In genomic region chr19:29514130-29514529, GRCm38 (mm10) we compare ENCODE assay signal across 20 mouse cellular contexts. TPM values are rescaled to one million over a fixed set of nuclear protein-coding genes. Genes with fewer than 3 reads are reported as not detected.
A peak's percentile ranks its signal among the peaks of the same experiment; 100 is the strongest.
DNase-seq lines count a peak whose midpoint lies in the region; ATAC-seq and TF ChIP-seq lines count a peak whose summit lies in the region.
"Had no signal": no experiment of that assay in that cellular context is flagged by ENCODE, and none has a peak within 500 bp of the region (broad histone marks: within the 10 kb centered on the region; RNA-seq: fewer than 3 reads in every experiment).

No protein-coding gene starts in this region.

- no peak overlapping the region for H3K4me2 ChIP-seq in liver, embryonic 11.5 days
- no peak overlapping the region for H3K4me2 ChIP-seq in liver, postnatal 0 days (ENCODE audit: low read depth, low read length)
- H3K4me2 ChIP-seq in myocyte (ENCODE audit: low read depth) = no peak overlapping the region
- H3K4me2 ChIP-seq: embryonic facial prominence, embryonic 12.5 days; forebrain, embryonic 13.5 days; forebrain, embryonic 15.5 days had no signal

- no peak overlapping the region for H3ac ChIP-seq in myocyte (ENCODE audit: control insufficient read depth, insufficient read length)

- no peaks in the 10 kb centered on the region for H3K27me3 ChIP-seq in liver, embryonic 11.5 days (replicated peaks; ENCODE audit: control insufficient read depth, insufficient read depth, low read length)
- H3K27me3 ChIP-seq in liver, postnatal 0 days (ENCODE audit: insufficient read depth, low read length) = no peaks in the 10 kb centered on the region
- no peaks in the 10 kb centered on the region for H3K27me3 ChIP-seq in MEL (ENCODE audit: control insufficient read depth in 1 of 2, insufficient read depth in 2 of 2, low read length in 2 of 2)
- H3K27me3 ChIP-seq in myocyte (ENCODE audit: control insufficient read depth, insufficient read depth, insufficient read length) = no peaks in the 10 kb centered on the region
- H3K27me3 ChIP-seq: embryonic facial prominence, embryonic 12.5 days; forebrain, embryonic 13.5 days; forebrain, embryonic 15.5 days; Patski had no signal

- H3K4me1 ChIP-seq in liver, embryonic 11.5 days (replicated peaks; ENCODE audit: control insufficient read depth, insufficient read depth, low read length) = 0 out of 2 replicates have a peak, but pooled peaks cover 2% of the 10 kb centered on the region
- H3K4me1 ChIP-seq in liver, postnatal 0 days (ENCODE audit: insufficient read depth) = no peaks in the 10 kb centered on the region
- peaks cover 0 to 5% of the 10 kb centered on the region in 2 experiments; a peak in 2 of 4 replicates for H3K4me1 ChIP-seq in MEL (ENCODE audit: control insufficient read depth in 1 of 2, insufficient read depth in 2 of 2, low read length in 2 of 2)
- H3K4me1 ChIP-seq: embryonic facial prominence, embryonic 10.5 days; embryonic facial prominence, embryonic 12.5 days; forebrain, embryonic 13.5 days; forebrain, embryonic 15.5 days had no signal

- peak; percentile 14 for DNase-seq in liver, embryonic 11.5 days (ENCODE audit: low spot score)
- DNase-seq in liver, postnatal 0 days = no peak
- no peak for DNase-seq in MEL (ENCODE audit: low read depth, low spot score)
- DNase-seq in gastrocnemius, postnatal 25 days = no peak
- DNase-seq in heart, adult 8-10 months (ENCODE audit: low spot score) = no peak
- DNase-seq: adrenal gland, adult 8-10 months; adrenal gland, postnatal 14 days; adrenal gland, postnatal 36 days; cerebellum, adult 11-12 months; cerebellum, adult 2 months; cerebellum, adult 9-10 months; cerebellum, postnatal 10 days; cerebellum, postnatal 25 days had no signal

- H3K4me3 ChIP-seq in liver, embryonic 11.5 days (ENCODE audit: low read depth, low read length) = no peak overlapping the region
- no peak overlapping the region for H3K4me3 ChIP-seq in liver, postnatal 0 days (ENCODE audit: low read depth, low read length)
- H3K4me3 ChIP-seq in MEL (ENCODE audit: control insufficient read depth in 1 of 2, insufficient read depth in 1 of 2, low read depth in 2 of 2, low read length in 2 of 2) = no peak overlapping the region
- no peak overlapping the region for H3K4me3 ChIP-seq in myocyte
- H3K4me3 ChIP-seq: embryonic facial prominence, embryonic 10.5 days; embryonic facial prominence, embryonic 12.5 days; forebrain, embryonic 13.5 days; forebrain, embryonic 15.5 days had no signal

- 89% methylated on average over 3 of the region's 3 CpGs for WGBS in liver, embryonic 11.5 days
- 88% methylated on average over 3 of the region's 3 CpGs for WGBS in liver, postnatal 0 days (ENCODE audit: insufficient replicate concordance)

- no peak for TF ChIP-seq CTCF in liver, postnatal 0 days (IDR thresholded peaks at IDR 0.05; ENCODE audit: low read depth)
- no peak; a peak in 1 of 6 replicates for TF ChIP-seq CTCF in MEL (IDR thresholded peaks at IDR 0.05 in 2 of 3, conservative IDR thresholded peaks at IDR 0.05 in 1 of 3; ENCODE audit: control insufficient read depth in 1 of 3, insufficient read depth in 1 of 3, low read depth in 2 of 3, low read length in 3 of 3, poor library complexity in 1 of 3, severe bottlenecking in 1 of 3)

- H3K9ac ChIP-seq in liver, embryonic 11.5 days (ENCODE audit: low read depth, low read length) = no peak overlapping the region
- H3K9ac ChIP-seq in liver, postnatal 0 days (replicated peaks) = no peak overlapping the region
- no peak overlapping the region for H3K9ac ChIP-seq in MEL (ENCODE audit: control insufficient read depth, low read depth, low read length, poor library complexity, severe bottlenecking)
- H3K9ac ChIP-seq: embryonic facial prominence, embryonic 12.5 days; forebrain, embryonic 13.5 days; forebrain, embryonic 15.5 days had no signal

- ATAC-seq in liver, embryonic 11.5 days (replicated peaks; ENCODE audit: low FRiP score) = no peak
- no peak for ATAC-seq in liver, postnatal 0 days
- ATAC-seq: activated CD4-positive, CD25-positive, alpha-beta regulatory T cell, adult 4 months; forebrain, embryonic 13.5 days; forebrain, embryonic 15.5 days; Patski had no signal

- TF ChIP-seq POLR2A in MEL (IDR thresholded peaks at IDR 0.05; ENCODE audit: control insufficient read depth in 1 of 2, insufficient read depth in 1 of 2, low read depth in 1 of 2, low read length in 2 of 2, poor library complexity in 1 of 2) = no peak
- TF ChIP-seq POLR2A in myocyte (IDR thresholded peaks at IDR 0.05; ENCODE audit: insufficient read length, low read depth) = no peak

- H3K79me2 ChIP-seq in MEL (ENCODE audit: control insufficient read depth, insufficient read depth, low read length, poor library complexity) (no peaks in the 10 kb centered on the region), myocyte (ENCODE audit: control insufficient read depth, insufficient read depth) (no peaks in the 10 kb centered on the region)

- TF ChIP-seq RAD21 in MEL (IDR thresholded peaks at IDR 0.05; ENCODE audit: low read depth, low read length) = no peak

- TF ChIP-seq EP300 in liver, postnatal 0 days (IDR thresholded peaks at IDR 0.05; ENCODE audit: low read depth) = no peak
- TF ChIP-seq EP300 in MEL (IDR thresholded peaks at IDR 0.05; ENCODE audit: low read depth in 1 of 2, low read length in 2 of 2) = no peak

- H3K27ac ChIP-seq in liver, embryonic 11.5 days (ENCODE audit: low read depth, low read length) = no peak overlapping the region
- no peak overlapping the region for H3K27ac ChIP-seq in liver, postnatal 0 days (ENCODE audit: low read depth)
- no peak overlapping the region for H3K27ac ChIP-seq in MEL (ENCODE audit: control insufficient read depth, low read depth, low read length)
- H3K27ac ChIP-seq: embryonic facial prominence, embryonic 10.5 days; embryonic facial prominence, embryonic 12.5 days; forebrain, embryonic 13.5 days; forebrain, embryonic 15.5 days had no signal

- H3K36me3 ChIP-seq in liver, embryonic 11.5 days (ENCODE audit: control insufficient read depth, insufficient read depth, low read length) = no peaks in the 10 kb centered on the region
- H3K36me3 ChIP-seq in liver, postnatal 0 days (replicated peaks; ENCODE audit: insufficient read depth, low read length) = peaks cover 6% of the 10 kb centered on the region; the same call in 1 of the 2 replicates
- peaks cover 0 to under 1% of the 10 kb centered on the region in 2 experiments; a peak in 2 of 4 replicates for H3K36me3 ChIP-seq in MEL (ENCODE audit: control insufficient read depth in 1 of 2, insufficient read depth in 2 of 2, low read length in 2 of 2)
- peaks cover 7% of the 10 kb centered on the region for H3K36me3 ChIP-seq in myocyte (ENCODE audit: control insufficient read depth, insufficient read depth)
- H3K36me3 ChIP-seq: forebrain, embryonic 15.5 days had no signal

- no peaks in the 10 kb centered on the region for H3K9me3 ChIP-seq in liver, embryonic 11.5 days (ENCODE audit: control insufficient read depth, low read length)
- no peaks in the 10 kb centered on the region for H3K9me3 ChIP-seq in liver, postnatal 0 days (ENCODE audit: low read length)
- no peaks in the 10 kb centered on the region for H3K9me3 ChIP-seq in MEL (replicated peaks; ENCODE audit: insufficient read depth, low read length)
- H3K9me3 ChIP-seq: embryonic facial prominence, embryonic 12.5 days; forebrain, embryonic 13.5 days; forebrain, embryonic 15.5 days had no signal

TF ChIP-seq in MEL, 35 proteins besides CTCF, POLR2A, EP300 and RAD21:
- no peak for TF ChIP-seq HCFC1 (IDR thresholded peaks at IDR 0.05; ENCODE audit: low read depth, low read length)
- 0 out of 2 replicates have a peak, but pooled peaks have one; percentile 11 for TF ChIP-seq ZKSCAN1 (IDR thresholded peaks at IDR 0.05; ENCODE audit: low read depth, low read length)
- peak; percentile 23; the same call in 1 of the 2 replicates for TF ChIP-seq KAT2A (conservative IDR thresholded peaks at IDR 0.05; ENCODE audit: low read depth, low read length)
- TF ChIP-seq ZC3H11A (IDR thresholded peaks at IDR 0.05; ENCODE audit: low read depth, low read length) = 0 out of 2 replicates have a peak, but pooled peaks have one; percentile 10

TF ChIP-seq in myocyte, 11 proteins besides CTCF, POLR2A, EP300 and RAD21:
- no peak for TF ChIP-seq MAX (IDR thresholded peaks at IDR 0.05; ENCODE audit: low read depth)
- no peak for TF ChIP-seq TCF12 (IDR thresholded peaks at IDR 0.05; ENCODE audit: insufficient read depth, poor library complexity, severe bottlenecking)
- TF ChIP-seq MYOD1 (IDR thresholded peaks at IDR 0.05; ENCODE audit: control insufficient read depth in 1 of 3, insufficient read length in 2 of 3, low read depth in 2 of 3) = no peak
- peak; percentile 73 for TF ChIP-seq POLR2AphosphoS2 (IDR thresholded peaks at IDR 0.05; ENCODE audit: insufficient read length, low read depth)

RNA-seq across cellular contexts. Expression of gene Ric1, which starts 8.0 kb away (rescaled TPM):
- polyA plus RNA-seq in liver, embryonic 11.5 days (2014; fragmentation: Nextera tagmentation; extraction: Ambion mirVana) = 7.6 and 8.0 TPM in 2 replicates
- 7.8 and 7.9 TPM in 2 replicates for polyA plus RNA-seq in liver, postnatal 0 days (2015; fragmentation: Nextera tagmentation; extraction: Ambion mirVana)
- total RNA-seq in MEL (2012; rRNA removed) = 41.0 and 43.8 TPM in 2 replicates
- polyA plus RNA-seq in MEL (2012; ENCODE audit: insufficient read depth in 1 of 2, insufficient read length in 2 of 2, low read depth in 1 of 2, low replicate concordance in 2 of 2, missing spikeins in 1 of 2) = 10 to 100 TPM; 54.2 to 77.2 TPM
- polyA plus RNA-seq in myocyte (2012; fragmentation: generic; extraction: Trizol) = 7.2 TPM
- total RNA-seq in gastrocnemius, postnatal 25 days (2021) = 10 to 100 TPM; 22.5 to 23.8 TPM
- total RNA-seq in heart, adult 8-10 months (2022) = 10 to 100 TPM; 17.2 to 19.8 (median 18.8) TPM
